Mouse (Mus musculus): ENCODE data around the gene Gdpd3.
A peak's percentile ranks its signal among the peaks of the same experiment; 100 is the strongest.

Gdpd3 gene

DNA sequence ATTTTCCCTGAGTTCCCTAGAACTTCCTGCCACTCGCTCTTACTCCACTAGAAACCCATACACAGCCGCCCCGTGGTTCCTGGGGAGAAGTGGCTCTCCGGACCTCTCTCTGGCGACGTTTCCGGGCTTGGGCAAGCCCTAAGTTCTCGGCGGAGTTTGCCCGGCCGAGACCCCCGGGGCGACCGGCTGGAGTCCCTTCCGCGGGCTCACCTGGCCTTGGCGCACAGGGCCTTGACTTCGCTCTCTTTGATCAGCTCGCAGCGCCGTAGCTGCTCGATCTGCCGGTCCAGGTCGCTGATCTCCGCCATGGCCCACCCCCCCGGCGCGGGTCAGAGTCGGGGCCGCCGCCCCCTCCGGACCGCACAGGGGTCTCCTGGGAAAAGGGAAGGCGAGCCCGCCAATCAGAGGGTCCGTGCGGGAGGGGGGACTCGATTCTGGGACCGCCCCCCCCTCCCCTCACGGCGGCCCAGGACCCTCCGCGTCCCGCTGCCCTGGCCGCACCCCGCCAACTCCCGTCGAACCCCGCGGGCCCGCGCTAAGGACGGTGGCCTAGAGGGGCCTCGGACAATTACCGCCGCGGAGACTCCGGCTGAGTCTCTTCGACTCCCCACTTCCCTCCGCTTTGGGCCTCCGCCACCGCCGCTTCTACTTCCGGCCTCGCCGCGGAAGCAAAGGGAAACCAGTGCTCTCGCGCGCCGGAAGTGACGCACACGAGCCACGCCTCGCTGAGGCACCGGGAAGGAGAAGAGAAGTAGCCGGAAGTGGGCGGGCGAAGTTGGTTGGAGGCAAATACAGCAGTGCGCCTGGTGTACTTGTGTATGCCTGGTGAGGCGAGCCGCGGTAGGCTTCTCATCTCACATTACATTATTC lies 26.0 kb downstream of the Gdpd3 start, which contains the start of gene Ppp4c:
TSS of gene Ppp4c (minus strand) at position 646 of the 870 bp plus-strand sequence.
- peak; percentile 97 for DNase-seq

- no peak for DNase-seq
Measured at GRCm38 (mm10) chr7:126792721-126793443, 26.7 kb downstream of the Gdpd3 start.

DNA sequence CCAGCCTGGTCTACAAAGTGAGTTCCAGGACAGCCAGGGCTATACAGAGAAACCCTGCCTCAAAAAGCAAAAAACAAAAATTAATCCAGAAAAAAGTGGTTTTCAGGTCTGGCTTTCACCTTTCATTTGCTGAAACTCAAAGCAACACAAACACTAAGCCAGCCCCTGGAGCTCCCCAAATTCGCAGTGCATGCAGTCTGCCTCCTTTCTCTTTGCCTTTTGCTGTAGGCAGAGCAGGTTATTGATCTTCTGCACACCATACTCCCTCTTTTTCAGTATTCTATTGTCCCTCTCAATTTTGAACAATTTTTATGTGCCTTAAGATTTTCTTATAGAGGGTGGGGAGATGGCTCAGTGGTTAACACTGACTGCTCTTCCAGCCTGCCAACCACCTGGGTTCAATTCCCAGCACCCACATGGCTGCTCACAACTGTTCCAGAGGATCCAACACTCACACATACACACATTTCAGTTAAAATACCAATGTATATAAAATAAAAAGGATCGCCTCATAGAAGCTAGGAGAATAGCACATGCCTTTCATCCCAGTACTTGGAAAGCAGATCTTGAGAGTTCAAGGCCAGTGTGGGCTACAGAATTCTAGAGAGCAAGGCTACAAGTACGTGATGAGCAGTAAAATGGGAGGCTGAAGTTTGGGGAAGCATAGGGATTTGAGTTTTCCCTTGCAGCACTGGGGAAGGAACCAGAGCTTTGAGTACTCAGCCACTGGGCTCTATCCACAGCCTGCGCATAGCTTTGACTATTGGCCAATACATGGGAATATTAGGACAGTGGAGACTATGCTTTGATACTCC lies 27.5 kb downstream of the Gdpd3 start:
- DNase-seq = no peak

DNA sequence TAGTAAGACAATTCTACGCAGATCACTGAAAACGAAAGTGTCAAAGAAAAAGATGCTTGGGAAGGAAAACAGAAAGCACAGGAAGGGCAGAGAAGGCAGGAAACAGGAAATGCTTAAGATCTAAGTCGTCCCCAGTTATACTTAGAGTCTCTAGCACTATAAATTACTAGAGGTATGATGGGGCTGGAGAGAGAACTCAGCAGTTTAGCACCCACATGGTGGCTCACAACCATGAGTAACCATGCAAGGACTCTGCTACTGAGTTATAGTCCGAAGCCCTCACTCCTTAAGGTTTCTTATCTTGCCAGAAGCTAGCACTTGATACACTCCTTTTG lies 28.1 kb downstream of the Gdpd3 start:
- DNase-seq = no peak

GRCm38 (mm10) chr7:126795387-126796317 lies 29.5 kb downstream of the Gdpd3 start:
- DNase-seq = peak; percentile 67

DNA sequence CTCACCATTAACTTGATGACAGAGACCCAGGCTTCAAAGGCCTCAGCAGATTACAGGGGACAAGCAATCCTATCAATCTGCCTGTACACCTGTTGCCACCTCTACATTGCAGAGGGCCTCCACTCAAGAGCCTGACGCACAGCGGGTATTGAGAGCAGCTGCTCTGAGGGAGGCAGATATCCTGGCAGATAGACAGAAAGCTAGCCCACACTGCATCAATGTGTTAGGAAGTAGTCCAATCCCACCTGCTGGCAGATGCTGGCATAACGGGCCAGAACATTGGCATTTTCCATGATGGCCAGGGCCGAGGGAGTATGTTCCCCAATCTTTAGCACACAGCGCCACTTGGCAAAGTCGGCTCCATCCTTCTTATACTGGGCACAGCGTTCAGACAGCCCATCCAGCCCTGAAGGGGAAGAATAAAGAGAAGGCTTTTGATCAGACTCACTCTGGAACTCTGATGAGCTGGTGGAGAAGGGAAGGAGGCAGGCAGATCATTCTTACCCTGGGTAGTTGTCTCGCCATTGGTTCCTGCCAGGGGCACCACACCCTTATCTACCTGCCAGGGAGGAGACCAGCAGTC lies 30.3 kb downstream of the Gdpd3 start:
- peak; percentile 77 for DNase-seq

GRCm38 (mm10) chr7:126797411-126798126 lies 31.4 kb downstream of the Gdpd3 start, which contains the start of gene Fam57b:
Gene Fam57b (plus strand): TSS chr7:126797668.
- DNase-seq = peak; percentile 84

- peak; percentile 67 for DNase-seq
Measured at GRCm38 (mm10) chr7:126798127-126799049, 32.3 kb downstream of the Gdpd3 start.

DNA sequence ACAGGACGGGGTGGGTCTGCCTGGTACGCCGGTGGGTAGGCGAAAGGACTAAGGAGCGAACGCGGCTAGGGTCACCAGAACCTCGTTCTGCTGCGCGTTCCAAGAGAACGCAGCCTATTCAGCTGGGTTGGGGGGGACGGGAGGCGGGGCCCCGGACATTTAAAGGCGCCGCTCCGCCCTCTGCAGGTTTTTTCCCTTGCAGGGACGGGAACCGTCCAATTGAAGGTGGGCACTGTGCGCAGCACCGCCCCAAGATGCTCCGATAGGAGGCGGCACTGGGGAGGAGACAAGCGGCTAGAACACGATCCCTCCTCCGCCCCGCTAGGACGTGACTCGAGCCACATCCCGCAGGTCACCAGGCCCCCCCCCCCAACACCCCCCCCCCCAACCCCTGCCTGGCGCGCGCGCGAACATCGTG lies 32.9 kb downstream of the Gdpd3 start:
- peak; percentile 99 for DNase-seq

DNA sequence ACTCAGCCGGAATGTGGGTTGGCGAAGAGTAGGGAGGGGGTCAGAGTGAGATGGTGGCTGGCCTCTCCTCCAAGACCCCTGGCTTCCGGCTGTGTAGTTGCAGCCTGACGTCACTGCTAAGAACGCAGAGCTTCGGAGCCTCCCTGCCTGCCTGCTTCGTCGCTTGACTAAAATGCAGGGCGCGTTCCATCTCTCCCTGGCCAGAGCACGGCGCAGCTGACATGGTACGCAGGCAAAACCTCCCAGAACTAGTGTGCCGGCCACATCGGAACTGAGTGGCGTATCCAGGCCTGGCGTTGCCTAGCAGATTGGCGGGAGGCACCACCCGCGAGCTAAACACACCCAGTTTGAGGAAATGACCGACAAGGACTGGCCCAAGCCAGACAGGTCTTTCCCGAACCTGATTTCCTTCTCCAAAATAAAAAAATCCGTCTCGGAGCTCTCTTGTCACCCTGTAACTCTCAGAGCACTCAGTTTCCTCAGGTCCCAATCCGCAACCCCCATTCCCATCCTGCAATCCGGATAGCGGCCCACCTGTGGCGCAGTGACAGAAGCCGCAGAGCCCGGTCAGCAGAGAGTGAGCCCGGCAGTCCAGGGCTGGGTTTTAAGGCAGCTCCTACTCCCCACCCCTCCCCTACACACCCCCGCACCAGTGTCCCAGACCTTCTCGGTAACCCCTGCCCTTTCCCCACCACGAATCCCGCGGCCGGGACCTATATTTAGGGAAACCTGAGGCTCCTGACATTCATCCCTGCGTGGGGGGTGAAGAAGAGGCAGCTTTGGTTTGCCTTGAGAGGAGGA lies 33.5 kb downstream of the Gdpd3 start:
- DNase-seq = peak; percentile 86

DNA sequence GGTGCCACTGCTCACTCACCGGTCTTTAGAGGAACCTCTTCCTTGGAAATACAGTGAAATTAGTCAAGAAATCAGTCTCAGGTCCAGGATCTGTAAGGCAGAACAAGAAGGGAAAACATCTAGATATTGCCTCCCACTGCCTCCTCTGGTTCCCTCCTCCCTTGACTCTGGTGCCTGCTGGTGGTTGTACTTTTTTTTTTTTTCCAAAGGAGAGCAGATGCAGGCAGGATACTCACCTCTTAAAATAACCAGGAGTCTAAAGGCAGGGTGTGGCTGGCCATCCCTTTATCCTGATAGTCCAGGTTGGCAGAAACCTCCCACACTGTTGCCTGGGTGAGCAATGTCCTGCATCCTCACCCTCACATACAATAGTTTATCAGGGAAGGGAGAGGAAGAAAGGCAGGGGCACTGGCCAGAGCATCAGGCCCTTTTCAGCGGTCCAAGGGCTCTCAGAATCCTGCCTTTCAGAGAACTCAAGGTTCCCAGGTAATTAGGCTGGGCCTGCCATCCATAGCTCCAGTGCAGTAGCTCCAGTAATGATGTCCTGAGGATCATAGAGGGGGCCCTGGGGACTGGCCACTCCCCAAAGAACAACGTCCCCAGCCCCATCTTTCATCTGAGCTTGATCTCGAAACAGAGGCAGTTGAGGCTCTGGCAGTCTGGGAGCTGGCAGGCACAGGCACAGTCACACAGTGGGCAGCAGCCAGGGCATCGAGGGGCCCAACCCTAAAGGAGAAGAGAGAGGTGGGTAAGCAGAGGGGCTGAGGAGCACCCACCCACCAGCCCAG lies 34.3 kb downstream of the Gdpd3 start:
- peak; percentile 71 for DNase-seq

- DNase-seq = no peak
Measured at GRCm38 (mm10) chr7:126801057-126801422, 34.9 kb downstream of the Gdpd3 start.

- no peak for DNase-seq
Measured at GRCm38 (mm10) chr7:126802134-126802889, 36.2 kb downstream of the Gdpd3 start.

- no peak for DNase-seq
Measured at GRCm38 (mm10) chr7:126803181-126803580, 37.0 kb downstream of the Gdpd3 start.

DNA sequence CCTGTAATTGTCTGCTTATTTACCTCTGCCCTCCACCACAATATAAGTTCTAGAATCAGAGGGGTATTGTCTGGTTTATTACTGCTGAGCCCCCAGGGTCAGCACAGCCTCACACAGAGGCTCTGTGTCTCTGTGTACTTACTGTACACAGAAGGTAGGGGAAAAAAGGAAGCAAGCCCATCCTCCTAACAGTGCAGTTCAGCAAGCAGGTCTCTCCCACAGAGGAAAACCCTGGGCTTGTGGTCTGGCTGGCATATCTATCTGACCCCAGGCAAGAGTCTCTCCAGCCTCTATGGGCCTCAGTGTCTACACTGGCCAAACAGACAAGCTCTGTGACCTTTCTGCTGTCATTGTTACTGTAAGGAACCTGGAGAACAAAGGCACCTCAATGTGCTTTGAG lies 37.6 kb downstream of the Gdpd3 start:
- no peak for DNase-seq

- DNase-seq = no peak
Measured at GRCm38 (mm10) chr7:126806956-126807355, 40.8 kb downstream of the Gdpd3 start.

GRCm38 (mm10) chr7:126807405-126807804 lies 41.3 kb downstream of the Gdpd3 start:
- no peak for DNase-seq
